Mouse (Mus musculus) kidney, postnatal 4 days (tissue): ENCODE data around the gene Ampd3.
A peak's percentile ranks its signal among the peaks of the same experiment; 100 is the strongest.

ENCODE experiments used
- DNase-seq, 2 experiments: peaks; one replicate each; pipeline ENCODE4 v3.0.0; 2021; ENCODE audit warnings: mixed read lengths in 2 of 2

The Ampd3 gene

DNA sequence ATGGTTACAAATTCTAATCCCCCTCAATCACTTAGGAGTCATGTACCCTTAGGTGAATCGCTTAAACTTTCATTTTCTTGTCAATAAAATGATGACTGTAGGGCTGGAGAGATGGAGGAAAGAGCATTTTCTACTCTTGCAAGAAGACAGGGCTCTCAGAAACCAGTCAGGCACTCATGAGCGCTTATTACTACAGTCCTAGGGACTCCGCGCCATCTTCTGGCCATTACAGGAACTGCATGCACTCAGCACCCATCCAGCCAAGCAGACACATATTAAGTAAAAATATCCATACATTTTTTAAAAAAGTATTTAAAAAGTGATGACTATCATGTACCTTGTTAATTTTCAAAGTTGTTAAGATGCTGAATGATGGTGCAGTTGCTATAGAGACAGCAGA is 33.0 kb downstream of the Ampd3 start:
- peak; percentile 91 for DNase-seq

- DNase-seq: no peak
These were observed 35.1 kb downstream of the Ampd3 start for GRCm38 (mm10) chr7:110803131-110803530.

- no peak for DNase-seq
These were observed 36.3 kb downstream of the Ampd3 start for GRCm38 (mm10) chr7:110804266-110804665.

DNA sequence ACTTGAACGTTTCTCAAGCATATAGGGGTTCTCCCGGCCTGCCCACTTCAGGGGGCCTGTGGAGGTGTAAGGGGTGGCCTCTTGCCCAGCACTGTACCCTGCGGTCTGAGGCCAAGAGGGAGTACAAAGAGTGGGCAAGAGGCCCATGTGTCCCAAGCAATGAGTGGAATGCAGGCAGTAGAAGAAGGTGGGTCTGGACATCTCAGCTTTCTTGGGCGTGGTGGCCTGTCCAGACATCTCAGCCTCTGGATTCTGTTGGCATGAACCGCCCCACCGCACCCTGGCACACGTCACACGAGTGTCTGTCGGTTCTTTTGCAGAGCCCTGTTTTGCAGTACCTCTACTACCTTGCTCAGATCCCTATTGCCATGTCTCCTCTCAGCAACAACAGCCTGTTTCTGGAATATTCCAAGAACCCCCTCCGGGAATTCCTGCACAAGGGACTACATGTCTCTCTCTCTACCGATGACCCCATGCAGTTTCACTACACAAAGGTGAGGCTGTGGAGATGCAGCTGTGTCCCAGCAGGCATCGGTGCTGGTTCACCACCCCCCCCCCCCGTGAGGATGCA is 39.5 kb downstream of the Ampd3 start:
- no peak for DNase-seq

DNA sequence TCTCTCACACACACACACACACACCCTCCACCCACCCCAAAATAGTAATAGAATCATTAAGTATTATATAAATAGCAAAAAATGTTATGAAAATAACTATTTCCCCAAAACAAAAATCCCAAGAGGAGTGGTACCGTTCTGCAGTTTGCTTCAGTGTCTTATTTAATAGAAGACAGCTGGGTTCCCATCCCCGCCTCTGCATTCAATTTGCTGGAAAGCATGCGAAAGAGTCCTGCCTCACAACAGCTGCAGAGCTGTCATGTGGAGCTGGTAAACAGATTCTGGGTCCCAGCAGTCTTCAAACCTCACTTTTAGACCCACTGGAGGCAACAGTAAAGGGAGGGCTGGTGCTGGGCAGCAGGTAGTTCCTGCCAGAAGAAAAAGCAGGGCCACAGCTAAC is 41.0 kb downstream of the Ampd3 start:
- DNase-seq: peak in 1 of 2 experiments; percentile 57

DNA sequence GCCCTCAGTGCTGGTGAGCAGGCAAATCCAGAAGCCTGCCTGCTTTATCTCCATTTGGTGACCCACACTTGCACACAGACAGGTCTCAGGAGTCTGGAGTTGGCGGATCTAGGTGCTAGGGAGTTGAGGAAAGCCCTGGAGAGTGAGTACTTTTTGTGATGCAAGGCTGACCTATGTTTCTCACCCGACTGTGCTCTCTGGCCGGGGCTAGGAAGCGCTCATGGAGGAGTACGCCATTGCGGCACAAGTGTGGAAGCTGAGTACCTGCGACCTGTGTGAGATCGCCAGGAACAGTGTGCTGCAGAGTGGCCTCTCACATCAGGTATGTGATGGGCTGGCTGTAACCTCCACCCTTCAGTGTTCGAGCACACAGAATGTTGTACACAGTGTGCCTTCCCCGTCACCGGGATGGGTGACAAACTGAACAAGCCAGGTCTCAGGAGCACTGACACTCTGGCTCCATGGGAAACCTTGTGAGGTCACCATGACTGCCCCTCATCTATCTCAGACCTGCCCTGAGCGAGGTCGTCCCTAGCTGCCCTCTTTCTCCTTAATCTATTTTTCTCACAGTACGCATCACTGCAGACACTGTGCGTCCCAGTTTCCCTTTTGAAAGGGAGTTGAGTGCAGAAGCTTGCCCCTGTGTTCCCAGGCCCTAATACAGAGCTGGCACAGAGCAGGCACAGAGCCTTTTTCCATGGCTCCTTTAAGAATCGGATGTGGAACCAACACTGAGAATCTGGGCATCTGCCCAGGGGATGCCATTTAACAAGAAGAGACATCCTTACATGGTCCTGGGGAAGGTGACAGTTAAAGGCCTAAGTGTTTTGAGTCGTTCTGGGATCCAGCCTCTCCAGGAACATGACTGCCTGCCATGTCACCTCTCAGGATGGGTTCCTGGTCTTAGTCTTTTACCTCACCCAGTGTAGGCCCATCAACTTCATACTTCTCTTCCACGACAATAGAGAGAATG is 41.9 kb downstream of the Ampd3 start:
- no peak for DNase-seq

- no peak for DNase-seq
These were observed 43.0 kb downstream of the Ampd3 start for GRCm38 (mm10) chr7:110810995-110811394.

DNA sequence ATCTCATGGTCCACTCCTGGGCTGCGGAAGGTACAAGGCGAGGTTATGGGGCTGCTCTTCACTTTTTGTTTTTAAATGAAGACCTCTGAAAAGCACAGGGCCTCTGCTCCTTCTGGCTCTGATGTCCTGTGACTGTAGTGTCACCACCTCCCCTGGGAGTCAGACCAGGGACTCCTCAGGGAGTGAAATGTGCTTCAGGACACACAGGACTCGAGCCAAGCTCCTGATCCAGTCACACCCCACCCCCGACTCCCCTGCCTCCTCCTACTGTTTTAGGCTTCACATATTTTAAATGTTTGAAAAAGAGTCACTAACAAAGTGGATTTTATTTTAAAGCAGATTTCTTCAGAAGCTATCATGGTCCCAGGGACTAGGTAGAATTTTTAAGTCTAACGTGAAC is 43.5 kb downstream of the Ampd3 start:
- DNase-seq: no peak

- no peak for DNase-seq
These were observed 46.0 kb downstream of the Ampd3 start for GRCm38 (mm10) chr7:110813983-110814382.

DNA sequence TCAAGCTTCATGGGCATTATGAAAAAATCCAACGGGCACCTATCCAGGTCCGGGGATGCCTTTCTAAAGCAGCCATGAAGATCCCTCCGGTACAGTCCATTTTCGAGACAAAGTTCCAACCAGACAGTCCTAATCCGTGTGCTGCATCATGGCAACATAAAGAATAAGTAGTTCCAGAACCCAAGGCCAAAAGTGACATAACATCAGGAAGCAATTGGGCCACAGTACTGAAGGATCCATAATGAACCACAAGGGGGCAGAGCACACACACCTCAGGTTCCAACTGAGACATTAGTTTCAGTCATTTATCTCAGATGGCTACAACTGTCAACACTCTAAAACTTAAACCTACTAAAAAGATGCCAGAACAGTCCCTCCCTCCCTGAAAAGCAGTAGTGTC is 48.0 kb downstream of the Ampd3 start:
- peak; percentile 46 to 65 for DNase-seq

- no peak for DNase-seq
These were observed 50.2 kb downstream of the Ampd3 start for GRCm38 (mm10) chr7:110818206-110818605.

GRCm38 (mm10) chr7:110818787-110819350 is 50.9 kb downstream of the Ampd3 start:
- no peak for DNase-seq

DNA sequence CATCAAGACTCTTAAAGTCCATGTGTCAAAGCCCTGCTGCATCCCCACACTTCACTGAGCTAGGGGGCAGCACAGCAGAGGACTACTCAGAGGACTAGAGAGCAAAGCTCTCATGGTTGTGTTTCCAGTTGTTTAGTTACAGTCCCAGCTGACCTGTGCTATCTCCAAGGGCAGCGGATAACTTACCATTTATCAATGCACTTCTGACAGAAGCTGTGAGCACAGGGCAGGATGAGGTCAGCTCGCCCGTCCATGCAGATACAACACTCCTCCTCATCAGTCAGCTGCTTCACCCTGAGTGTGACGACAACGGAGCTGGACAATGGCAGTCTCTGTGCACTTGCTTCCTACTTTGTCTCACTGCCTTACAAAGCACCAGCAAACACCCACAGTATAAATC is 53.1 kb downstream of the Ampd3 start:
- DNase-seq: peak in 1 of 2 experiments; percentile 42

- peak; percentile 52 to 65 for DNase-seq
These were observed 53.6 kb downstream of the Ampd3 start for GRCm38 (mm10) chr7:110821653-110822052.

DNA sequence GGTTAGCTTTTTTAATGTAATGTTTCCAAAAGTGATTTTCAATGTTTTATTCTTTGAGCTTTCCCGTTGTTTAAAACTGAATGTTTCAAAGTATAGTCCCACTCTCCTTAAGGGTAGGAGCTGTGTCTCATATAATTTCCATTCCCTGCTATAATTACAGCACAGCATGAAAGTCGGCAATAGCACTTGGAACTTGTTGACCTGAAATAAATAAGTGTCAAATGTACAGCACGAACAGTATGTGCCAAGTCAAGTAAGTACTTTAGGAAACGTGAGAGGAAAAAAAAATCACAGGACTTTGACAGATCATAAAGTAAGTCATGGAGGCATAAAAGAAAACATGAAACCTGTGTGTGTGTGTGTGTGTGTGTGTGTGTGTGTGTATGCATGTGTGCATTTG is 54.0 kb downstream of the Ampd3 start:
- DNase-seq: no peak

DNA sequence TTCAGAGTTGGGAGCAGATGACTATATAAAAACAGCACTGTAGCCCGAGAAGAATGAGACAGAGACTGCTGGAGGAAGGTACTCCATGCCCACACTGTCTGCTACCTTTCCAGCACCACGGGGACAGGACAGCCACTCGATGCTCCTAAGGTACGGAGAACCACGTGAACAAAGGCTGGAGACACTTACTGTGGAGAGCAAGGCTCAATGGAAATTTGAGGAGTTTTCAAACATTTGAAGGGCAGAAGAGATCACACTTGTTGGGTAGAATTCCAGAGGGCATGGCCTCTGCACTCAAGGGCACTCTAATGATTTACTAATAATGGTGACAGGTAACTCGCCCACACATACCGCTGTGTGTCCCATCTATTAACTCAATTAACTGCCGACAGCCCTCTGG is 55.1 kb downstream of the Ampd3 start:
- DNase-seq: no peak

DNA sequence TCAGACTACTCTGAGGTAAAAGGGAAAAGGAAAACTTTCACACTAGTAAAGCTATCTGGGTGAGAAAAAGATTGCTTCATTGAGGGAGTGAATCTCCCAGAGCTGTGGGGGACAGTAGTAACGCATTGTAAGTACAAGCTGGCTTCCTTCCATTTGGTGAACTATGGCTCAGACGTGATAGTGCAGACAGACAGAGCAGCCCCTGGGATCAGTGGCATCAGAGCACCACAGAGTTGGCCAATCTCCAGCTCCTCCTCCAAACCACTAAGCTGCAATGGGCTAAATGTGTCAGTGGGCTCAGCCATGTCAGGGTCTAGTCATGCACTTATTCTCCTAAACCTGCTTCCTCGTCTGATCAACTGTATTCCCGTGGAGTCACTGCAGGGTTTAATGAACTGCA is 55.6 kb downstream of the Ampd3 start:
- DNase-seq: no peak

- DNase-seq: no peak
These were observed 56.3 kb downstream of the Ampd3 start for GRCm38 (mm10) chr7:110823995-110824953.

- no peak for DNase-seq
These were observed 65.0 kb downstream of the Ampd3 start for GRCm38 (mm10) chr7:110833024-110833423.

GRCm38 (mm10) chr7:110834018-110834417 is 66.0 kb downstream of the Ampd3 start:
- DNase-seq: no peak

- no peak for DNase-seq
These were observed 66.5 kb downstream of the Ampd3 start for GRCm38 (mm10) chr7:110834522-110834921.

DNA sequence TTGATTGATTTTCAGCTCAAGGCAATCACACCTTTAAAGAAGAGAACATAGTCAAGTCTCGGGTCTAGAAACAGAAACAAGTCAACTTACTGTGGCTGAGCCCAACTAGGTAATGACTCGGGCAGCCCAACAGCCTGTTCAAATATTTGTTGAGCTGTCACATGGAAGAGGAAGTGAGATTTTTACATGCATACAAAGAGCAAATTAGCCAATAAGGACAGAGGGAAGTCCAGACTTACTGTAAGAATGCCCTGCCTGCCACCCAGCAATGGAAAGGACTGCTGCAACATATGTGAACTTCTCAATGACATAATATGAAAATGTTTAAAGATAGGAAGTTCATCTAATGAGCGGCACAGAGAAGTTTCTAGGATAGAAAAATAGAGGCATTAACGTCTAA is 72.3 kb downstream of the Ampd3 start:
- no peak for DNase-seq
